Mouse (Mus musculus): ENCODE measurements around the gene Cdk4. TPM values are rescaled to one million over a fixed set of nuclear protein-coding genes. Genes with fewer than 3 reads are reported as not detected.

The Cdk4 gene
- polyA plus RNA-seq, 1 experiment from 2014 or later, result 3,066 TPM

DNA sequence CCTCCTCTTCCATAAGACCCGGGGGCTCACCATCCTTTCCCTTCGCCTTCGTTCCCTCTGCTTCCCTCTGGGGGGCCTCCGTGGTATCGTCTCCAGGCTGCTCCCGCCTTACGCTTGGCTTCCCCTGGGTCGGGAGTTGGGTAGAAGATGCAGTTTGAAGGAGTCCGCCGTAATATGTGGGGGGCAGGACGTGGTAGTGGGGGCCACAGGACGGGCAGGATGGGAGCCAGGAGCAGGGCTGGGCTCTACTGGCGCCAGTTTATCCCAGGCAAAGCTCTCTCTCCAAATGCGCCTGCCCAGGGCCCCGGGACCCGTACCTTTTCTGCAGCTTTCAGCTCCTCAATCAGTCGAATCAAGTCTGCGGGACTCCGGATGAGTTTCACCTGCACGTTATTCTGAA, 35.2 kb downstream of the Cdk4 start:
- WGBS, result 77% methylated on average over 20 of the region's 20 CpGs
- Histone ChIP-seq H3K27me3 (ENCODE audit: poor library complexity, severe bottlenecking) (peaks cover 10% of the 10 kb centered on the region), H3K4me3 (no peak overlapping the region), H3K36me3 (replicated peaks) (peaks cover 58% of the 10 kb centered on the region), H3K9me3 (no peaks in the 10 kb centered on the region), H3K4me1 (no peaks in the 10 kb centered on the region), H3K27ac (no peak overlapping the region)
- no peak for DNase-seq (ENCODE audit: extremely low spot score, low spot score)

DNA sequence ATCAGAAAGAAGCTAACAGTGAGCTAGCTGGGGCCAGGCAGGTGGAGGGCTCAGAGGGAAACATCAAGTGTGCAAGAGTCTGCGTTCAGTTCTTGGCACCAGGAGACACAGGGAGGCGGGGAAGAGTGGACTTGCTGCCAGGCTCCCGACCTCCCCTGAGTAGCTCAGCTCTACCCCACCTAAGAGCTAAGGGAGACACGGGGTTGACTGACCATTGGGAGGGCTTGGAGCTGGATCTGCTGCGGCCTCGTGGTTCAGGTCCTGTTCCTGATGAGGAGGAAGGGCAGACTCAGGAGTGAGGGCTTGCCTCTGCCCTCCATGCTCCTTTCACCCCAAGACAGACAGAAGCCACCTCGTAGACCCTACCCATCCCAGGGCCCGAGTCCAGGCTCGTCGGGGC, 35.9 kb downstream of the Cdk4 start:
- Histone ChIP-seq H3K4me3 (no peak overlapping the region), H3K36me3 (replicated peaks) (peaks cover 58% of the 10 kb centered on the region)
- 88% methylated on average over 10 of the region's 10 CpGs for WGBS

DNA sequence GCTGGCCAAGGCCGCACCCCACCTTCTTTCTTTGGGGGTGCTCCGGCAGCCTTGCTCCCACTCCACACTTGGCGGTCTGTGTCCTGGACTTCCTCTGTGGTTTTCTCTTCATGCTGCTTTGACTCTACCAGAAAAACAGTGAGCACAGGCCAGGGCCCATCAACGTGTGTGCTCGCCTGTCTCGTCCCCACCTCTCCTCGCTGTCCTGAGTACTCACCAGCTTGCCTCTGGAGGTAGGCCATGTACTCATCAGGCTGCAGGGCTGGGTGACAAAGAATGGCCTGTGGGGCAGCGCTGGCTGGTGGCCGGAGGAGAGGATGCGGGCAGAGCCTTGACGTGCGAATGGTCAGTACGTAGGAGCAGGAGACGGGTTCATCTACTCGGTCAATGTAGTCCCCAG, 36.5 kb downstream of the Cdk4 start:
- Histone ChIP-seq H3K36me3 (replicated peaks) (peaks cover 59% of the 10 kb centered on the region), H3K4me1 (no peaks in the 10 kb centered on the region), H3K27me3 (ENCODE audit: poor library complexity, severe bottlenecking) (no peaks in the 10 kb centered on the region), H3K27ac (no peak overlapping the region), H3K4me3 (no peak overlapping the region), H3K9me3 (no peaks in the 10 kb centered on the region)
- no peak for DNase-seq (ENCODE audit: extremely low spot score, low spot score)
- WGBS, result 93% methylated on average over 15 of the region's 15 CpGs

More for the DNA sequence above, 35.9 kb downstream of the Cdk4 start:
- H3K9me3 ChIP-seq, result no peaks in the 10 kb centered on the region
- H3K4me1 ChIP-seq, result no peaks in the 10 kb centered on the region
- peaks cover 3% of the 10 kb centered on the region; the same call in 1 of the 2 replicates for H3K27me3 ChIP-seq (ENCODE audit: poor library complexity, severe bottlenecking)
- no peak overlapping the region for H3K27ac ChIP-seq
- DNase-seq (ENCODE audit: extremely low spot score, low spot score), result no peak

DNA sequence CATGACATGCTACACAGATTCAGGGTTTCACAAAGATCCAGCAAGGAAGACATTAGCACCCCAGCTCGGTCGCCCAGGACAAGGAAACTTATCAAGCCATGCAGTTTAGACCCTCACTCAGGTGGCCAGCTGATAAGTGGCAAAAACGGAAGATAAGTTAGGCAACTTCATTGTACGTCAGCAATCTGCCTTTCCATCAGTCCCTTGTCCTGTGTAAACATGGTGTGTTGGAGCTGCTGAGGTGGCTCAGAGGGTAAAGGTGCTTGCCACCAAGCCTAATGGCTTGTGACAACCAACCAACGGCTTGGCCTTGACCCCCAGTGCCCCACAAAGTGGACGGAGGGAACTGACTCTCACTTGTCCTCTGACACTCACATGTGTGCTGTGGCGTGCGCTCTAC, 37.1 kb downstream of the Cdk4 start:
- Histone ChIP-seq H3K27me3 (ENCODE audit: poor library complexity, severe bottlenecking) (no peaks in the 10 kb centered on the region), H3K9me3 (no peaks in the 10 kb centered on the region), H3K4me1 (no peaks in the 10 kb centered on the region), H3K36me3 (replicated peaks) (peaks cover 58% of the 10 kb centered on the region), H3K27ac (no peak overlapping the region), H3K4me3 (no peak overlapping the region)
- no peak for DNase-seq (ENCODE audit: extremely low spot score, low spot score)
- 90% methylated on average over 8 of the region's 8 CpGs for WGBS

DNA sequence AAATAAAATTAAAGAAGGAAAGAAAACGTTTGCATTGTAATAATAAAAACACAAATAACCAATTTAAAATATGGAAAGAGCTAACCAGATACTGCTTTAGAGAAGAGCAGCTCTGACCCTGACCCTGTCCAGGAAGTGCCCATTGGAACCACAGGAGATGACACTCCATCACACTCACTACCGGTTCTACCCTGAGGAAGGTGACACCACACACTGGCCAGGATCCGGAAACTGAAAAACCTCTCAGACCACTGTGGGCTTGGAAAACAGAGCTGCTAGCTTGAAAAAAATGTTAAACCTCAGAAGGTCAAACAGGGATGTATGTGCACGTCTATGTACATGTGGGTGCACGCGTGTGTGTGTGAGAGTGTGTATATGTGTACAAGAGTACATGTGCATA, 37.8 kb downstream of the Cdk4 start:
- 91% methylated on average over 6 of the region's 6 CpGs for WGBS
- Histone ChIP-seq H3K4me1 (no peaks in the 10 kb centered on the region), H3K27ac (no peak overlapping the region), H3K36me3 (replicated peaks) (peaks cover 55% of the 10 kb centered on the region), H3K9me3 (no peaks in the 10 kb centered on the region), H3K4me3 (no peak overlapping the region), H3K27me3 (ENCODE audit: poor library complexity, severe bottlenecking) (no peaks in the 10 kb centered on the region)
- DNase-seq (ENCODE audit: extremely low spot score, low spot score), result no peak

DNA sequence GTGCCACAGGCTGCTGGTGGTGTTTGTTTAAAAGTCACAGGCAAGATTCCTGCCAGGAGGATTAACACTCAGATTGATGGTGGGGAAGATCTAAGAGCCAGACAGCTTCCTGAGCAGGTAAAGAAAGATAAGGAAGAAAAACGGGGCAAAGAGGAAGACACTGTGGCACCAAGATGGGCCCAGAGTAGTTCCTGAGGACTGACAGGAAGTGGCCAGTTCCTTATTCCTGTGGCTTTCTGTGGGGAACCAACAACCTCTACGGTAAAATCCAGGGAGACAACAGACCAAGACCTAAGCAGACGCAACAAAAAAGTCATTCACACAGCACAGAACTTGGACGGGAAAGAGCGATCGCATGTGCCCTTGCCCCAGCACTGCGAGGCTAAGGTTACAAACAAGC, 40.3 kb downstream of the Cdk4 start:
- WGBS, result 87% methylated on average over 7 of the region's 7 CpGs
- no peak overlapping the region for H3K27ac ChIP-seq

DNA sequence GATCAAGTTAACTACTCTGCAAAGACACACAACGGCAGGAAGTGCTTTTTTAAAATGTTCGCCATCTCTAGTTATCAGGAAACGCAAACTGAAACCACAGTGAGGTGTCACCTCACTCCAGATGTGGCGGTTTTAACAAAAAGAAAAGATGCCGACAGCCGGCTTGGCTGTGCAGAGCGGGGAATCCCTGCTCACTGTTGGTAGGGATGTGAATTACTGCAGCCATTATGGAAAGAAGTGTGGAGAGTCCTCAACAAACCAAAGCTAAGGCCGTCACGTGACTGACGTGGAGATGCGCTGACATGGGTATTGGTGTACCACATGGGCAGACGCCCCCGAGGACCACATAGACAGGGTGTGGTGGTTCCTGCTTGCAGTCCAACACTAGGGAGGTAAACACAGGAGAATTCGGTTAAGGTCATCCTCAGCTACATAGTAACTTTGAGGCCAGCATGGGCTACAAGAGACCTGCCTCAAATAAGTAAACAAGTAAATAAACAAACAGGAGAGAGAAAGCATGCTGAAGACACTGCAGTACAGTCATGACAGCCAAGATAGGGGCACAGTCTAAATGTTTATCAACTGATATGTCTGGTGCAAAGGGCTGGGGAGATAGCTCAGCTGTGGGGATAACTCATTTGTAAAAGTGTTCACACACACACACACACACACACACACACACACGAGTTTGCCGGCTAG, 44.4 kb downstream of the Cdk4 start:
- no peak for DNase-seq (ENCODE audit: extremely low spot score, low spot score)
- WGBS, result 92% methylated on average over 16 of the region's 16 CpGs
- H3K27ac ChIP-seq, result no peak overlapping the region

More for the DNA sequence above, 40.3 kb downstream of the Cdk4 start:
- H3K27me3 ChIP-seq (ENCODE audit: poor library complexity, severe bottlenecking), result no peaks in the 10 kb centered on the region
- H3K36me3 ChIP-seq (replicated peaks), result peaks cover 42% of the 10 kb centered on the region
- H3K4me1 ChIP-seq, result no peaks in the 10 kb centered on the region
- H3K4me3 ChIP-seq, result no peak overlapping the region
- H3K9me3 ChIP-seq, result no peaks in the 10 kb centered on the region
- no peak for DNase-seq (ENCODE audit: extremely low spot score, low spot score)

DNA sequence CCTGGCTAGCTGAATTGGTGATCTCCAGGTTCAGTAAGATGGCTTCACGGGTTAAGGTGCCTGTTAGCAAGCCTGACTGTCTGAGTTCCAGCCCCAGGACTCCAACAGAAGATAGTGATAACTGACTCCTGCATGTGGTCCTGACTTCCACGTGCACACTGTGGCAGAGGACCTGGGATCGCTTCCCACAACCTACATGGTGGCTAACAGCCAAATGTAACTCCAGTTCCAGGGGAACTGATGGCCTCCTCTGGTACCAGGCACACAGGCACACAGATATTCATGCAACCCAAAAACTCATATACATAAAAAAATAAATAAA, 44.9 kb downstream of the Cdk4 start:
- H3K36me3 ChIP-seq (replicated peaks), result peaks cover 38% of the 10 kb centered on the region
- no peaks in the 10 kb centered on the region for H3K4me1 ChIP-seq
- DNase-seq (ENCODE audit: extremely low spot score, low spot score), result no peak
- no peak overlapping the region for H3K4me3 ChIP-seq
- WGBS, result 88% methylated on average over 3 of the region's 3 CpGs
- H3K27ac ChIP-seq, result no peak overlapping the region
- no peaks in the 10 kb centered on the region for H3K27me3 ChIP-seq (ENCODE audit: poor library complexity, severe bottlenecking)
- H3K9me3 ChIP-seq, result no peaks in the 10 kb centered on the region

More for the DNA sequence above, 44.4 kb downstream of the Cdk4 start:
- Histone ChIP-seq H3K4me1 (no peaks in the 10 kb centered on the region), H3K27me3 (ENCODE audit: poor library complexity, severe bottlenecking) (no peaks in the 10 kb centered on the region), H3K36me3 (replicated peaks) (peaks cover 33% of the 10 kb centered on the region), H3K4me3 (no peak overlapping the region), H3K9me3 (no peaks in the 10 kb centered on the region)

DNA sequence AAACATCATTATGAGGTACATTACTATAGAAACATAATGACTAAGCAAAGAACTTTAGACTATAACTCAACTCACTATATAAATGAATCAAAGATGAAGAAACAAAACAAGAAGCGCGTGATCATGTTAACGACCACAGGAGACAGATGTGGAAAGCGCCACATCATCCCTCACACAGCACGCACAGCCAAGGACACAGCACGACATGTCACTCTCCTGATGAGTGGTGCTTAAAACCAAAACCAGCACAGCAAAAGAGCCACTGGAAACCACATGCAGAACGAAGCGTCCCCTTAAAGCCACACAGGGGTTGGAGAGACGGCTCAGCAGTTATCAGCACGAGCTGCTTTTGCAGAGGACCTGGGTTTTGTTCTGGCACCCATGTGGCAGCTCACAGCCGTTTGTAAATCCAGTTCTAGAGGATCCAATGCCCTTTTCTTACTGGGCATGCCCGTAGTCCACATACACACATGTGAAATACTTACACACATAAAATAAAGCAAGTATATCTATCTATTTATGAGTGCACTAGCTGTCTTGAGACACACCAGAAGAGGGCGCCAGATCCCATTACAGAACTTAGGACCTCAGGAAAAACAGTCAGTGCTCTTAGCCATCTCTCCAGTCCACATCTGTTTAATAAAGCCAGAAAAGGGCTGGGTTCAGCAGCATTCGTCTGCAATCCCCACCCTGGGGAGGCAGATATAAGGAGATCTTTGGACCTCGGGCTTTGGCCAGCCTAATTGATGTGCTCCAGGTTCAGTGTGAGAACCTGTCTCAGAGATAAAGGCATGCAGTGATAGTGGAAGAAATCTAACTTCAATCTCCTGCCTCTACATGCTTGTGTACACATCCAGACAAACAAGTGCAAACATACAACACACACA, 47.9 kb downstream of the Cdk4 start:
- DNase-seq (ENCODE audit: extremely low spot score, low spot score), result no peak
- Histone ChIP-seq H3K4me1 (no peaks in the 10 kb centered on the region), H3K4me3 (no peak overlapping the region), H3K27me3 (ENCODE audit: poor library complexity, severe bottlenecking) (no peaks in the 10 kb centered on the region), H3K36me3 (replicated peaks) (peaks cover 33% of the 10 kb centered on the region), H3K27ac (no peak overlapping the region), H3K9me3 (no peaks in the 10 kb centered on the region)
- WGBS, result 91% methylated on average over 15 of the region's 15 CpGs

DNA sequence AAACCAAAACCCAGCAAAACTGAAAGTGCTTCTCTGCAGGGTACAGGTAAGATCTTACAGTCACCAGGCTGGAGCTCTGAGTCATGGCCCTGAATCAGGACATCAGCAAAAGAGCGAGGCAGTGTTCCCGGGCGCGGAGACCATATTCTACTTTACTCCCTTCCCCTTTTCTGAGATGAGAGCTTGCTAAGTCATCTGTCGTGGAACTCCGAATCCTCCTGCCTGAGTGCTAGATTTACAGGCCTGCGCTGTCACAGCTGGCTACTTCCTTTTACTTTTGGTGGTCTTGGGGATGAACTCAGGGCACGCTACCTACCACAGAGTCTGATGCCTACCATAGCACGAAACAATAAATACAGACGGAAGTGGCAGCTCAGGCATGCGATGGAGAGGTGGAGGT, 51.1 kb downstream of the Cdk4 start:
- DNase-seq (ENCODE audit: extremely low spot score, low spot score), result no peak
- no peaks in the 10 kb centered on the region for H3K4me1 ChIP-seq
- WGBS, result 93% methylated on average over 11 of the region's 11 CpGs

DNA sequence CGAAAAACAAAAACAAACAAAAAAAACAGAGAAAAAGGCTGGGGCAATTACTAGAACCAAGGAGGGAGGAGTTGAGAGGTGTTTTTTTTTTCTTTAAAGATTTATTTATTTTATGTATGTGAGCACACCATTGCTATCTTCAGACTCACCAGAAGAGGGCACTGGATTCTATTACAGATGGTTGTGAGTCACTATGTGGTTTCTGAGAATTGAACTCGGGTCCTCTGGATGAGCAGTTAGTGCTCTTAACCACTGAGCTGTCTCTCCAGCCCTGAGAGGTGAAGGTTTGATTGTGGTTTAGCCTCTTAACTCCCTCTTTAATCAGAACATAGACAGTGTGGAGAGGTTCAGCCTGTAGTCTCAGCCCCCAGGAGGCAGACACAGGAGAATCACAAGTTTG, 51.7 kb downstream of the Cdk4 start:
- H3K27ac ChIP-seq, result no peak overlapping the region
- WGBS, result 86% methylated on average over 2 of the region's 2 CpGs
- peaks cover 55% of the 10 kb centered on the region for H3K36me3 ChIP-seq (replicated peaks)
- DNase-seq (ENCODE audit: extremely low spot score, low spot score), result no peak
- no peaks in the 10 kb centered on the region for H3K27me3 ChIP-seq (ENCODE audit: poor library complexity, severe bottlenecking)
- no peaks in the 10 kb centered on the region for H3K9me3 ChIP-seq
- H3K4me3 ChIP-seq, result no peak overlapping the region
- H3K4me1 ChIP-seq, result peaks cover 4% of the 10 kb centered on the region

More for the DNA sequence above, 51.1 kb downstream of the Cdk4 start:
- H3K36me3 ChIP-seq (replicated peaks), result peaks cover 54% of the 10 kb centered on the region
- no peaks in the 10 kb centered on the region for H3K9me3 ChIP-seq
- H3K27me3 ChIP-seq (ENCODE audit: poor library complexity, severe bottlenecking), result no peaks in the 10 kb centered on the region
- H3K4me3 ChIP-seq, result no peak overlapping the region
- no peak overlapping the region for H3K27ac ChIP-seq

Measured in forebrain, embryonic 10.5 days (tissue).